Mouse (Mus musculus): ENCODE data around the gene Zfp979. TPM values are rescaled to one million over a fixed set of nuclear protein-coding genes. Genes with fewer than 3 reads are reported as not detected.
"Not testable (repeated sequence)": the region's sequence is repeated elsewhere in the genome, so short reads cannot be mapped to it uniquely, and the experiment has no call there.

Gene Zfp979
- total RNA-seq, 1 experiment, result 118 TPM

DNA sequence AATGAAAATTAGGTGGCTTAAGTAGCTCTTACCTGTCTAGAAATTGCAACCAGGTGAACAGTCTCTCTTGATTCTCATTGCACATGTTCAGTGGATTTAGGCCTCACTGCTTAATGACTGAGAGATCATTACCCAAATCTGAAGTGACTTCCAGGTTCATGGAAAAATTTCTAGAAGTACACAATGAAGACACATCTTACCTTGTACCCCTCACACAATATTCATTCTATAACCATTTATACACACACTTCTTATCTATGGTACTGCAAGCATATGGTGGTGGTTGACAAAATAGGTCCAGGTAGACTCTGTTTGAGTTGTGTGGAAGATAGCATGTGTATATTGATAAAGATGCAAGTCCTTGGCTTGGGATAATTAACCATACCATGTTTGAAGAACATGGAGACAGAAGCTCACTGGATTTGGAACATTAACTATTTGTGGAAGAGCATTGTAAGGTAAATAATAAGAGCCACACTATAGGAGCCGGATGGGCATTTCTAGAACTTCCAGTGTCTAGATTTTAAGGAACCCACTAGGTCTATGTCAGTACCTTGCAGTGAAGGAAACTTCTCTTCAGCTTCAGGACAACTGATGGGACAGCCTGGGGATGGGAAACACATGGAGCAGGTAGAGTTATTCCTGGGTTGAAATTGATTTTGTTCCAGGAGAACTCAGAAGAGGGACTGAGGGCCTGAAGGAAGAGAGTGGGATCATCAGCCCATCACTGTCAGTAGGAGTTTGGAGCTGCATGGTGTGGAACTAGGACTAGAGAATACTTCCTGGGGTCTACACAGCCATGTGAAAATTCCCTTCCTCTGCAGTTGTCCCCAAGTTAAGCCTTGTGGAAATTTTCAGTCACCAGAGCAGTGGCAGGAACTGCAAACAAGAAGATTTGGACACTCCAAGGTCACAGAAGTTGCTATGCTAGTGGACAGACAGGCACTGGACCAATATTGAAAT lies 55.5 kb downstream of the Zfp979 start:
- no peak overlapping the region for H3K27ac ChIP-seq (ENCODE audit: insufficient read depth, low read depth, low read length, poor library complexity, severe bottlenecking)
- peaks cover 19% of the 10 kb centered on the region for H3K9me3 ChIP-seq (ENCODE audit: control insufficient read depth, insufficient read depth, low read depth, low read length)
- no peak overlapping the region for H3K9ac ChIP-seq (ENCODE audit: insufficient read depth, low read depth, low read length, poor library complexity, severe bottlenecking)
- in situ Hi-C loops (cut with MboI; ENCODE audit: low sequenced_read_pairs in 2 of 2, unreplicated experiment in 2 of 2), result no loop called here
- no peaks in the 10 kb centered on the region for H3K4me1 ChIP-seq (ENCODE audit: control insufficient read depth in 2 of 2, insufficient read depth in 2 of 2, low read length in 2 of 2, poor library complexity in 1 of 2)
- H3K36me3 ChIP-seq (ENCODE audit: control insufficient read depth, insufficient read depth, low read length, poor library complexity, severe bottlenecking), result no peaks in the 10 kb centered on the region; the same call in 1 of the 2 replicates
- TF ChIP-seq MAFK (IDR thresholded peaks at IDR 0.05; ENCODE audit: insufficient read depth, low read depth, low read length), result no peak
- DNase-seq (ENCODE audit: low read depth, low spot score), result no peak
- no peak overlapping the region for H3K4me3 ChIP-seq (ENCODE audit: insufficient read depth in 1 of 2, low read depth in 1 of 2, low read length in 2 of 2, poor library complexity in 1 of 2, severe bottlenecking in 1 of 2)

DNA sequence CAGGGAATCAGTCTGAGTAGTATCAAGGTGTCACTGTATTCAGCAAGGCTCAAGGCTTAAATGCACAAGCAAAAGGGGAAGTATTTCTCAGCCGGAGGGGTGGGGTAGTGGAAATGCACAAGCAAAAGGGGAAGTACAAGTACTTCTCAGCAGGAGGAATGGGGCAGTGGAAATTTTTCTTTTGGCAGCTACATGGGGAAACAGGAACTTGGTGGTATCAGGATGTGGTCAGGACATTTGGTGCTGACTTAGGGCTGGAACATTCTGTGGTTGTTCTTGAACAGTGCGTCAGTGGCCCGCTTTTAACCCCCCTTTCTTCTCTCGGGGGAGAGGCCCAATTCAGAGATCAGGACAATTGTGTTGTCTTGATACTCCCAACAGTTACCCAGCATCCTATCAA lies 62.9 kb downstream of the Zfp979 start:
- H3K27ac ChIP-seq (ENCODE audit: insufficient read depth, low read depth, low read length, poor library complexity, severe bottlenecking); H3K36me3 ChIP-seq (ENCODE audit: control insufficient read depth, insufficient read depth, low read length, poor library complexity, severe bottlenecking); H3K9ac ChIP-seq (ENCODE audit: insufficient read depth, low read depth, low read length, poor library complexity, severe bottlenecking); DNase-seq (ENCODE audit: low read depth, low spot score); in situ Hi-C loops (cut with MboI; ENCODE audit: low sequenced_read_pairs in 2 of 2, unreplicated experiment in 2 of 2); H3K4me3 ChIP-seq (ENCODE audit: insufficient read depth in 1 of 2, low read depth in 1 of 2, low read length in 2 of 2, poor library complexity in 1 of 2, severe bottlenecking in 1 of 2); H3K9me3 ChIP-seq (ENCODE audit: control insufficient read depth, insufficient read depth, low read depth, low read length); H3K4me1 ChIP-seq (ENCODE audit: control insufficient read depth in 2 of 2, insufficient read depth in 2 of 2, low read length in 2 of 2, poor library complexity in 1 of 2): not testable (repeated sequence)

DNA sequence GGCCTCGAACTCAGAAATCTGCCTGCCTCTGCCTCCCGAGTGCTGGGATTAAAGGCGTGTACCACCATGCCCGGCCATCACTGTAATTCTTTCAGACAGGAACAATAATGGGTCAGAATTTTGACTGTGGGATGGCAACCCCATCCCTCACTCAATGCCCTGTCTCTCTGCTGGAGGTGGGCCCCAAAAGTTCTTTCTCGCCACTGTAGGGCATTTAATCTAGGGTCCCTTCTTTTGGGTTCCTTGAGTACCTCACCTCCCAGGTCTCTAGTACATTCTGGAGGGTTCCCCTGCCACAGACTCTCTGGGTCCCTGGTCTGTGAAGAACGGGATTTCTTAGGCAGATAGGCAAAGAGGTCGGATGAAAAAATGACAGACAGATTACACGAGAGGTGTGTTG lies 71.2 kb downstream of the Zfp979 start:
- H3K4me1 ChIP-seq (ENCODE audit: control insufficient read depth in 2 of 2, insufficient read depth in 2 of 2, low read length in 2 of 2, poor library complexity in 1 of 2); H3K9ac ChIP-seq (ENCODE audit: insufficient read depth, low read depth, low read length, poor library complexity, severe bottlenecking); H3K4me3 ChIP-seq (ENCODE audit: insufficient read depth in 1 of 2, low read depth in 1 of 2, low read length in 2 of 2, poor library complexity in 1 of 2, severe bottlenecking in 1 of 2); in situ Hi-C loops (cut with MboI; ENCODE audit: low sequenced_read_pairs in 2 of 2, unreplicated experiment in 2 of 2); DNase-seq (ENCODE audit: low read depth, low spot score); H3K36me3 ChIP-seq (ENCODE audit: control insufficient read depth, insufficient read depth, low read length, poor library complexity, severe bottlenecking); H3K27ac ChIP-seq (ENCODE audit: insufficient read depth, low read depth, low read length, poor library complexity, severe bottlenecking); H3K9me3 ChIP-seq (ENCODE audit: control insufficient read depth, insufficient read depth, low read depth, low read length): not testable (repeated sequence)

DNA sequence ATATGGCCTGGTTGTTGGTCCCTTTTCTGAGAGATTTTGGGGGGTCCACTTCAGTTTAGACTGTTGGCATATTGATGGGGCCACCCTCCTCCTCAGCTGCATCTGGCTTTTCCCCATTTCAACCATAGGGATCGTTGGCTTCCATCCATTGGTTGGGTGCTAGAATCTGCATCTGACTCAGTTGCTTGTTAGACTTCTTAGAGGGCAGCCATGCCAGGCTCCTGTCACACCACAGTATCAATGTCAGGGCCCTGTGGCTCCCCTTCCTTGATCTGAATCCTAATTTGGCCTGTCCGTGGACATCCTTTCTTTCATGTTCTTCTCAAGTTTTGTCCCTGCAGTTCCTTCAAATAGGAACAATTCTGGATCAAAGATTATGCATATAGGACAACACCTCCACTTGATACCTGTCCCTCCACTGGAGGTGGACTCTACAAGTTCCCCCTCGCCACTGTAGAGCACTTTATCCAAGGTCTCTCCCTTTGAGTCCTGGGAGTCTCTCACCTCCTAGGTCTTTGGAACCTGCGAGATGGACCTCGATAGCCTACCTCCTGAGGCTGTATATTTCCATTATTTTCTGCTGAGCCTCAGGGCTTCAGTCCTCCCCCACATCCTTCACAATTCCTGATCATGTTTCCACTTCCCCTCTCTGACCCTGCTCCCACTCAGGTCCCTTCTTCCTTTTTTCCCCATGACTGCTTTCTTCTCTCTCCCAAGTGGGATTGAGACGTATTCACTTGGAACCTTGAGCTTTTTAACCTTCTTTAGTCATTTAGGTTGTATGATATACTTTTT lies 76.7 kb downstream of the Zfp979 start:
- no peak for DNase-seq (ENCODE audit: low read depth, low spot score)
- H3K9me3 ChIP-seq (ENCODE audit: control insufficient read depth, insufficient read depth, low read depth, low read length), result no peaks in the 10 kb centered on the region
- no peak overlapping the region for H3K4me3 ChIP-seq (ENCODE audit: insufficient read depth in 1 of 2, low read depth in 1 of 2, low read length in 2 of 2, poor library complexity in 1 of 2, severe bottlenecking in 1 of 2)
- TF ChIP-seq ZC3H11A (IDR thresholded peaks at IDR 0.05; ENCODE audit: borderline replicate concordance, low read depth, low read length) (no peak), ZNF384 (IDR thresholded peaks at IDR 0.05; ENCODE audit: low read depth, low read length) (no peak), CHD2 (IDR thresholded peaks at IDR 0.05; ENCODE audit: low read depth, low read length) (no peak)
- peaks cover 4% of the 10 kb centered on the region for H3K36me3 ChIP-seq (ENCODE audit: control insufficient read depth, insufficient read depth, low read length, poor library complexity, severe bottlenecking)
- H3K27ac ChIP-seq (ENCODE audit: insufficient read depth, low read depth, low read length, poor library complexity, severe bottlenecking), result no peak overlapping the region
- H3K4me1 ChIP-seq (ENCODE audit: control insufficient read depth in 2 of 2, insufficient read depth in 2 of 2, low read length in 2 of 2, poor library complexity in 1 of 2), result no peaks in the 10 kb centered on the region
- in situ Hi-C loops (cut with MboI; ENCODE audit: low sequenced_read_pairs in 2 of 2, unreplicated experiment in 2 of 2), result no loop called here
- H3K9ac ChIP-seq (ENCODE audit: insufficient read depth, low read depth, low read length, poor library complexity, severe bottlenecking), result no peak overlapping the region

Other genes with a start within 250 kb of the Zfp979 start
- 33.7 and 40.5 TPM in 2 replicates for gene Zfp982, start 150.1 kb downstream of the Zfp979 start, total RNA-seq (2012; rRNA removed)
- gene Gm16503, start 102.3 kb downstream of the Zfp979 start, total RNA-seq (2012; rRNA removed), result 0.27 and 0.37 TPM in 2 replicates
- 45.4 and 52.0 TPM in 2 replicates for gene Zfp985, start 89.2 kb downstream of the Zfp979 start, total RNA-seq (2012; rRNA removed)
- gene Zfp534, start 60.0 kb upstream of the Zfp979 start, total RNA-seq (2012; rRNA removed), result 66.5 and 71.2 TPM in 2 replicates
- gene Zfp984, start 167.3 kb upstream of the Zfp979 start, total RNA-seq (2012; rRNA removed), result 40.9 and 42.6 TPM in 2 replicates
- gene Zfp933, start 205.9 kb upstream of the Zfp979 start, total RNA-seq (2012; rRNA removed), result 3.6 and 4.9 TPM in 2 replicates
- gene Miip, start 226.3 kb upstream of the Zfp979 start, total RNA-seq (2012; rRNA removed), result 6.3 and 27.9 TPM in 2 replicates
- 1.4 and 1.6 TPM in 2 replicates for gene Fv1, start 226.5 kb upstream of the Zfp979 start, total RNA-seq (2012; rRNA removed)

Measured in ES-E14 (cell line).